Mouse (Mus musculus): ENCODE measurements around the gene Paip2b.

DNA sequence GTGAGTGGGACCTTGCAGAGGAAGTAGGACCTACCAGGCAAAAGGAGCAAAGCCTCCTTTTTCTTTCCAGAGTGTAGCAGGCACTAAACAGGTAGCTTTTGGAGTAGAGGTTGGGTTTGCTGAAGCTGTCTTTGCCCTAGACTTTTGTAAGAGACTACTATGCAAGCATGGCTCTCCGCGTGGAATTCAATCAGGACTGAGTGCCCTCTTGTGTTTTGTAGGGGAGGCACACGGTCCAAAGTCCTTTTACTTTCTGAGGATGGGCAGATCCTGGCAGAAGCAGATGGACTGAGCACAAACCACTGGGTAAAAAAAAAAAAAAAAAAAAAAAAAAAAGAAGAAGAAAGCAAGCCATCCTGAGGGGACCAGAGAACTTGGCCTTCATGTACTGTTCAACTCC lies 34.9 kb downstream of the Paip2b start:
- TF ChIP-seq CTCF (IDR thresholded peaks at IDR 0.05) (no peak), POLR2A (IDR thresholded peaks at IDR 0.05; ENCODE audit: insufficient read depth, low read depth, low read length) (no peak)
